Mouse (Mus musculus) retina, embryonic 14.5 days (tissue): ENCODE results near the gene H2al1i.
"Not testable (repeated sequence)": the region's sequence is repeated elsewhere in the genome, so short reads cannot be mapped to it uniquely, and the experiment has no call there.

ENCODE experiments used
- DNase-seq: peaks from one replicate; pipeline ENCODE4 v3.0.0-alpha.2; 2015; ENCODE audit warnings: low spot score

The H2al1i gene

DNA sequence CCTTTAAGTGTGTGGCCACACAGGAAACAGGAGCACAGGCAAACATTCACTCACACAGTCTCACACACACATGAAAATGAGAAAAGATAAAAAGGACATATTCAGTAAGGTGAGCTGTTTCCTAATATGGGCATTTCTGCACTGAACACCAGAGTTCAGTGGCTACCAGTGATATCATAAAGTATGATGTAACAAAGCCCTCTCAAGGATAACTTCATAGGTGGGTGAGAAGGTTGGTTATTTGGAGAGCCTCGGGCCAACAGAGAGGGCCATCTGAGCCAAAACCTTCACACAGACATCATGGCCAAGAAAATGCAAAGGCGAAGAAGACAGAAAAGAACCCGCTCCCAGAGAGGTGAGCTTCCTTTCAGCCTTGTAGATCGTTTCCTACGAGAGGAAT, at the start of gene H2al1i:
H2al1i (plus strand) TSS at position 301 of the 400 bp plus-strand sequence.
- DNase-seq, result not testable (repeated sequence)

DNA sequence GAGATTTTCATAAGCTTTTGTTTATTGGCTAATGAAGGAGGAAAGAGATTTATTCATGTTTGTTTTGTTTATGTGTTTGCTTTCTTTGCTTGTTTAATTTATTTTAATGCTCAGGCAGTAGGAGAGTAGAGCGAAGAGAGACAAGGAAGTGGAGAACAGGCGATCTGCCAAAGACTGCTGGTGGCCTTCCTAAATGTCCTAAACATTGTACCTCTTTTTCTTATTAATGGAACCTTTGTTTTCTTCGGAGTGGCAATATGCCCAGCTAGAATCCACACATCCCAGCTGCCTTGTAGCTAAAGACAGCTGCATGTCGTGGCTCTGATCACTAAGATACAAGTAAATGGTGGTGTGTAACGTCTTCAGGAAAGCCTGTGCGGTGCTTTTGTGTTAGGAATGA, 47.4 kb upstream of the H2al1i start:
- no peak for DNase-seq

DNA sequence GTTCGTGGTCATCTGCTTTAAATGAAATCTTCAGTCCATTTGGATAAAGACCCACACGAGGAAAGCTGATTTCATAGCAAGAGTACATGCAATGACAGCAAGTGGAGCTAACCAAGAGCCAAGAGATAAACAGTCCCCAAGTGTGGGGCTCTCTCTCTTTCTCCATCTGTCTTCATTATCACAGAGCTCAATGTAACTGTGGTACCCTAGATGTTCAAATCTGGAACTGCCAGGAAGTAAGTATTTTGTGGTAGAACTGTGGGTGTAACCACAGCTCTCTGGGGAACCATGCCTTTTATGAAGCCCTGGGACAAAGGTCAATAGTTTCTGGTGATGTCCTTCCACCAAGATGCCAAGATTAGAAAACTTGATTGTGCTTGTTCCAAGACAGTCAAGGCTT, 43.7 kb upstream of the H2al1i start:
- DNase-seq, result no peak

DNA sequence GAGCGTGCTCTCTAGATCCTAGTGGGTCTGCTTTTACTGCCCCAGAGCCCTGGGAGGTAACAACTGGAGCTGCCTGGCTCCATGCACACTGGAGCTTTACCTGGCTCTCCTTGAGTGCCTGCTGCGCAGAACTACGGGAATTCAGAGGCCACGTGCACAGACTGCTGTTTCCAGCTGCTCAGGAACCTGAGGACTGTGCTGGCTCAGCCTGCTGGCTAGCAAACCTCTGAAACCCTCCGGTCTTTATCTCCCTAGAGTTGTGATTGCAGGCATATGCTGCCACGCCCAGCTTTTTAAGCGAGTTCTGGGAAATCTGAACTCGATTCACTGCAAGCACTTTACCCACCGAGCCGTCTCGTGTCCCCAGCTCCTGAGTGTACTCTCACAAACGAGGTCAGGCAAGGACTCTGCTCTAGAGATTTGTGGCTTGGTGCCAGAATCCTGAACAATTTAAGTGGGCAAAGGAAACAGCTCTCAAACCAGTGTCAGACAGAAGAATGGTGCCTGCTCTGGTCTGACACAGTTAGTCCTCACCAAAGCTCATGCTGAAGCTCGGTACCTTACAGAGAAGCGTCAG, 36.1 kb upstream of the H2al1i start:
- no peak for DNase-seq

DNA sequence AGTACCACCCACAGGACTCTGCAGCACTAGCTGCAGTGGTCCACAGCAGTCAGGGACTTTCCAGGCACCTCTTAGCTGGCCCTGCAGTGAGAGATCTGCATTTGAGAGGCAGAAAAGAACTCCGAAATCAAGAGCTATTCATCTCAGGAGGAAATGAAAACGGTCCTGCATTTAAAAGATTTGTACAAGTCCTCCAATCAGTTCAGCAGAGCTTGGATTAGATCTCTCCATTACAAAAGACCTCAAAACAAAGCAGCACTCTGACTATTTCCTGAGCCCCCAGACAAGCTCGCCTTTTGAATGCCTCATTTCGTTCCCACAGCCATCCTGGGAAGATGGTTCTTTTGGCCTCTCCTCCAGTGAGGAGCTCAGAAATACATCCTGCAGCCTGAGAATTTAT, 35.2 kb upstream of the H2al1i start:
- no peak for DNase-seq

DNA sequence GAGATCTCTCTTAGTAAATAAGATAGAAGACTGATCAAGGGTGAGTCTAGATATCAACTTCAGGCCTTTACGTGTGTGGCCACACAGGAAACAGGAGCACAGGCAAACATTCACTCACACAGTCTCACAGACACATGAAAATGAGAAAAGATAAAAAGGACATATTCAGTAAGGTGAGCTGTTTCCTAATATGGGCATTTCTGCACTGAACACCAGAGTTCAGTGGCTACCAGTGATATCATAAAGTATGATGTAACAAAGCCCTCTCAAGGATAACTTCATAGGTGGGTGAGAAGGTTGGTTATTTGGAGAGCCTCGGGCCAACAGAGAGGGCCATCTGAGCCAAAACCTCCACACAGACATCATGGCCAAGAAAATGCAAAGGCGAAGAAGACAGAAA, 25.5 kb upstream of the H2al1i start, which contains the start of gene H2al1a:
H2al1a (plus strand) TSS at position 301 of the 400 bp plus-strand sequence.
- not testable (repeated sequence) for DNase-seq

DNA sequence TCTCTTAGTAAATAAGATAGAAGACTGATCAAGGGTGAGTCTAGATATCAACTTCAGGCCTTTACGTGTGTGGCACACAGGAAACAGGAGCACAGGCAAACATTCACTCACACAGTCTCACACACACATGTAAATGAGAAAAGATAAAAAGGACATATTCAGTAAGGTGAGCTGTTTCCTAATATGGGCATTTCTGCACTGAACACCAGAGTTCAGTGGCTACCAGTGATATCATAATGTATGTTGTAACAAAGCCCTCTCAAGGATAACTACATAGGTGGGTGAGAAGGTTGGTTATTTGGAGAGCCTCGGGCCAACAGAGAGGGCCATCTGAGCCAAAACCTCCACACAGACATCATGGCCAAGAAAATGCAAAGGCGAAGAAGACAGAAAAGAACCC, 22.3 kb upstream of the H2al1i start, which contains the start of gene H2al1b:
H2al1b (plus strand) TSS at position 301 of the 400 bp plus-strand sequence.
- not testable (repeated sequence) for DNase-seq

DNA sequence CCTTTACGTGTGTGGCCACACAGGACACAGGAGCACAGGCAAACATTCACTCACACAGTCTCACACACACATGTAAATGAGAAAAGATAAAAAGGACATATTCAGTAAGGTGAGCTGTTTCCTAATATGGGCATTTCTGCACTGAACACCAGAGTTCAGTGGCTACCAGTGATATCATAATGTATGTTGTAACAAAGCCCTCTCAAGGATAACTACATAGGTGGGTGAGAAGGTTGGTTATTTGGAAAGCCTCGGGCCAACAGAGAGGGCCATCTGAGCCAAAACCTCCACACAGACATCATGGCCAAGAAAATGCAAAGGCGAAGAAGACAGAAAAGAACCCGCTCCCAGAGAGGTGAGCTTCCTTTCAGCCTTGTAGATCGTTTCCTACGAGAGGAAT, 19.1 kb upstream of the H2al1i start, which contains the start of gene H2al1c:
H2al1c (plus strand) TSS at position 301 of the 400 bp plus-strand sequence.
- DNase-seq, result not testable (repeated sequence)

DNA sequence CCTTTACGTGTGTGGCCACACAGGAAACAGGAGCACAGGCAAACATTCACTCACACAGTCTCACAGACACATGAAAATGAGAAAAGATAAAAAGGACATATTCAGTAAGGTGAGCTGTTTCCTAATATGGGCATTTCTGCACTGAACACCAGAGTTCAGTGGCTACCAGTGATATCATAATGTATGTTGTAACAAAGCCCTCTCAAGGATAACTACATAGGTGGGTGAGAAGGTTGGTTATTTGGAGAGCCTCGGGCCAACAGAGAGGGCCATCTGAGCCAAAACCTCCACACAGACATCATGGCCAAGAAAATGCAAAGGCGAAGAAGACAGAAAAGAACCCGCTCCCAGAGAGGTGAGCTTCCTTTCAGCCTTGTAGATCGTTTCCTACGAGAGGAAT, 15.9 kb upstream of the H2al1i start, which contains the start of gene H2al1d:
H2al1d (plus strand) TSS at position 301 of the 400 bp plus-strand sequence.
- DNase-seq, result not testable (repeated sequence)

DNA sequence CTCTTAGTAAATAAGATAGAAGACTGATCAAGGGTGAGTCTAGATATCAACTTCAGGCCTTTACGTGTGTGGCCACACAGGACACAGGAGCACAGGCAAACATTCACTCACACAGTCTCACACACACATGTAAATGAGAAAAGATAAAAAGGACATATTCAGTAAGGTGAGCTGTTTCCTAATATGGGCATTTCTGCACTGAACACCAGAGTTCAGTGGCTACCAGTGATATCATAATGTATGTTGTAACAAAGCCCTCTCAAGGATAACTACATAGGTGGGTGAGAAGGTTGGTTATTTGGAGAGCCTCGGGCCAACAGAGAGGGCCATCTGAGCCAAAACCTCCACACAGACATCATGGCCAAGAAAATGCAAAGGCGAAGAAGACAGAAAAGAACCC, 12.8 kb upstream of the H2al1i start, which contains the start of gene H2al1e:
H2al1e (plus strand) TSS at position 301 of the 400 bp plus-strand sequence.
- not testable (repeated sequence) for DNase-seq

DNA sequence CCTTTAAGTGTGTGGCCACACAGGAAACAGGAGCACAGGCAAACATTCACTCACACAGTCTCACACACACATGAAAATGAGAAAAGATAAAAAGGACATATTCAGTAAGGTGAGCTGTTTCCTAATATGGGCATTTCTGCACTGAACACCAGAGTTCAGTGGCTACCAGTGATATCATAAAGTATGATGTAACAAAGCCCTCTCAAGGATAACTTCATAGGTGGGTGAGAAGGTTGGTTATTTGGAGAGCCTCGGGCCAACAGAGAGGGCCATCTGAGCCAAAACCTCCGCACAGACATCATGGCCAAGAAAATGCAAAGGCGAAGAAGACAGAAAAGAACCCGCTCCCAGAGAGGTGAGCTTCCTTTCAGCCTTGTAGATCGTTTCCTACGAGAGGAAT, 9.6 kb upstream of the H2al1i start, which contains the start of gene H2al1f:
H2al1f (plus strand) TSS at position 301 of the 400 bp plus-strand sequence.
- not testable (repeated sequence) for DNase-seq

DNA sequence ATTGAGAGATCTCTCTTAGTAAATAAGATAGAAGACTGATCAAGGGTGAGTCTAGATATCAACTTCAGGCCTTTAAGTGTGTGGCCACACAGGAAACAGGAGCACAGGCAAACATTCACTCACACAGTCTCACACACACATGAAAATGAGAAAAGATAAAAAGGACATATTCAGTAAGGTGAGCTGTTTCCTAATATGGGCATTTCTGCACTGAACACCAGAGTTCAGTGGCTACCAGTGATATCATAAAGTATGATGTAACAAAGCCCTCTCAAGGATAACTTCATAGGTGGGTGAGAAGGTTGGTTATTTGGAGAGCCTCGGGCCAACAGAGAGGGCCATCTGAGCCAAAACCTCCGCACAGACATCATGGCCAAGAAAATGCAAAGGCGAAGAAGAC, 6.5 kb upstream of the H2al1i start, which contains the start of gene H2al1g:
H2al1g (plus strand) TSS at position 301 of the 400 bp plus-strand sequence.
- not testable (repeated sequence) for DNase-seq

DNA sequence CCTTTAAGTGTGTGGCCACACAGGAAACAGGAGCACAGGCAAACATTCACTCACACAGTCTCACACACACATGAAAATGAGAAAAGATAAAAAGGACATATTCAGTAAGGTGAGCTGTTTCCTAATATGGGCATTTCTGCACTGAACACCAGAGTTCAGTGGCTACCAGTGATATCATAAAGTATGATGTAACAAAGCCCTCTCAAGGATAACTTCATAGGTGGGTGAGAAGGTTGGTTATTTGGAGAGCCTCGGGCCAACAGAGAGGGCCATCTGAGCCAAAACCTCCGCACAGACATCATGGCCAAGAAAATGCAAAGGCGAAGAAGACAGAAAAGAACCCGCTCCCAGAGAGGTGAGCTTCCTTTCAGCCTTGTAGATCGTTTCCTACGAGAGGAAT, 3.3 kb upstream of the H2al1i start, which contains the start of gene H2al1h:
H2al1h (plus strand) TSS at position 301 of the 400 bp plus-strand sequence.
- DNase-seq, result not testable (repeated sequence)

DNA sequence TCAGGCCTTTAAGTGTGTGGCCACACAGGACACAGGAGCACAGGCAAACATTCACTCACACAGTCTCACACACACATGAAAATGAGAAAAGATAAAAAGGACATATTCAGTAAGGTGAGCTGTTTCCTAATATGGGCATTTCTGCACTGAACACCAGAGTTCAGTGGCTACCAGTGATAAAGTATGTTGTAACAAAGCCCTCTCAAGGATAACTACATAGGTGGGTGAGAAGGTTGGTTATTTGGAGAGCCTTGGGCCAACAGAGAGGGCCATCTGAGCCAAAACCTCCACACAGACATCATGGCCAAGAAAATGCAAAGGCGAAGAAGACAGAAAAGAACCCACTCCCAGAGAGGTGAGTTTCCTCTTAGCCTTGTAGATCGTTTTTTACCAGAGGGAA, 3.1 kb downstream of the H2al1i start, which contains the start of gene H2al1j:
H2al1j (plus strand) TSS at position 301 of the 400 bp plus-strand sequence.
- not testable (repeated sequence) for DNase-seq

DNA sequence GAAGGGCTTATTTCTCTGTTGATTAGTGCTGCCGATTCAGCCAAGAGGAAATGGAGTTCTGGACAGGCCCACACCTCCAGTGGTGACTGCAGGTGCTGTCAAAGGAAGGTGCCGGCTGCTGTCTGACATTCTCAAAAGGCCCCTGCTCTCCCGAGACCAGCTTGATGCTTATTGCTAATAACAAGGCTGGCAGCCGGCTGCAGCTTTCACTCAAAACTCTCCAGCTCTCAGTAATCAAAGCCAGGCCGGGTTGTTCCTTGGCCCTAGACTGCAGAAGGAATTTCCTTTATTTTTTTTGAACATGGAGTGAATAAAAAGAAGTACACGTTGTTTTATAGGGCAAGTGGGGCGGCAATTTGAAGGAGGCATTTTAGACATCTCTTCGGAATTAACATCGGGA, 21.3 kb downstream of the H2al1i start:
- peak; percentile 15 for DNase-seq

DNA sequence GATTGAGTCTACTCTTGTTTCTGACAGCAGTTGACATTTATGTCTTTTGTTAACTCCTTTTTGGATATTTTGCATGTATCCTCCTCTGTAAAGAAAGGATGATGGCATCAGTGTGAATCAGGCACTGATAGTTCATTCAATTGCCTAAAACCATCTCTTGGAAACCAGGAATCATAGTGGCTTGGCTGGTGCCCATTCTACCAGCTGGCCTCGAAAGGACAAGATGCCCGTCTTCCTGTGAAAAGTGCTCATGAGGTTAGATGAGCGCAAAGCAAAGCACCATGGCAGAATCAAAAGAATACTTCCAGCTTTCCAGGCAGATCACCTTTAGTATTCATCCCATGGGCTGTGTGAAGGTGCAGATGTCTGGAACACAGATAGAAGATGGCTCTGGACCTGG, 22.3 kb downstream of the H2al1i start:
- no peak for DNase-seq

DNA sequence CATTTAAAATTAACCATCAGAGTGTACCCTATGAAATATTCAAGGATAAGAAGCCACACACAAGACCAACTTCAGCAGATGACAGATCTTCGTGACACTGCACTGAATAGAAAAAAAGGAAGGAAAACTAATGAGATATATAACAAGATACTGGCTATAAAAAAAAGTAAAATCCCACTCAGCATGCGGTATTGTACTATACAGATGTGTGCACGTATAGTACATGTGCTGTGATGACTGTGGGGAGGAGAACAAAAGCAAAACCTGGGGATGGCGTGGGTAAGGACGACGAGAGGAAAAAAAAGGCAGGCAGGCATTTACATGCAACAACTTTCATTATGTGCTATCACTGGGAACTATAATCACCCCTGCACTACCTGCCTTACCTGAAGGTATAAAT, 36.4 kb downstream of the H2al1i start:
- DNase-seq, result no peak

DNA sequence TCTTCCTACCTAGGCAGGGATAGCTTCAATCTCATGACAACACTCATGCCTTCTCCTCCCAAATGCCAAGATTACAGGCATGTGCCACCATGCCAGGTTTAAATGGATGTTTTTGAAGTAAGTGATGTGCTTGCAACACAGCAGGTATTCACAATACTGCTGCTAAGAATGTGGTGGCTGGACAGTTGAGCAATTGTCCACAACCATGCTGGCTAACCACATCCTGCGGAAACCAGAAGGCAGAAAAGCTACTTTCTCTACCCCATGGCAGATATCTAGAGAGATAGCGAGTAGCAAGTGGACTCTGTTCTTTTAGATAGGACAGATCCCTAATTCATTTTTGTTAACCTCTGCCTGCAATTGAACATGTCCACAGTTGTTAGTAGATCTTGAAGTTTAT, 36.8 kb downstream of the H2al1i start:
- no peak for DNase-seq

DNA sequence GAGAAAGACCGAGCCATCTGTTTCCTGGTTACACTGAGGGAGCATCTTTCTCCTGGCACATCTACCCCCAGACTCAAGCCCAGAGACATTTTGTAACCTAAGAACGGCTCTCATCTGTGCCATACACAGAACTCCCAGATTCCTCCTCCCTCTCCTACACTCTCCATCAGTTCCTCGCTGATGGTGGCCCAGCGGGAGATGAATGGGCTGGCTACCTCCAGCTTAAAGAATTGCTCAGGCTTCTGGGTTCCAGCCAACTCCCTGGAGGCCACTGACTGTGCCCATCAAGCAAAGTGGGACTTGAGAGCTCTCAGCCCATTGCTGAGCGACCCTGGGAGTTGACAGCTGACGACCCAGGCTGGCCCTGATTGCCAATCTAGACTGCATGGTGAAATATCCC, 39.4 kb downstream of the H2al1i start:
- DNase-seq, result peak; percentile 1

DNA sequence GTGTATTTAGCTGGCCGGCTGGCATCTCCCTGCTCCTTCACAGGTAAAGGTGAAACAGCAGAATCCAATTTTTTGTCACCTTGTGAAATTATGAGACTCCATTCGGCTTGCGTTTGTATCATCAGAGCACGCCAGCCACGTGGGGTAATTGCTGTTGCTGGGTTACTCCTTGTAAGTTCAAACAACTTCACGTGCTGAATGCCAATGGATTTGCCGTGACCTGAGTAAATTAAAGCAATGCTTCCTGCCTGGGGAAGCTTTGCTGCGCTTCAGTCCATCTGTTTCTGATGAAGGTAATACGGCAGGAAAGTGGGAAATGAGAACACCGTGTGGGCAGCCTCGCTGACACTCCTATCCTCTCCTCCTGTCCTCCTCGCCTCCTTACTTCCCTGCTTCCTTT, 40.7 kb downstream of the H2al1i start:
- DNase-seq, result no peak
